Mouse (Mus musculus): ENCODE measurements around the gene Edf1. TPM values are rescaled to one million over a fixed set of nuclear protein-coding genes. Genes with fewer than 3 reads are reported as not detected.
"Not testable (repeated sequence)": the region's sequence is repeated elsewhere in the genome, so short reads cannot be mapped to it uniquely, and the experiment has no call there.

The Edf1 gene
- polyA plus RNA-seq, 1 experiment from 2014 or later, result 373 TPM

GRCm38 (mm10) chr2:25546811-25547491 lies 10.7 kb upstream of the Edf1 start, which contains the start of gene Traf2:
Gene Traf2 (minus strand): TSS chr2:25546940.
- Histone ChIP-seq H3K27me3 (no peaks in the 10 kb centered on the region), H3K36me3 (0 out of 2 replicates have a peak, but pooled peaks cover 5% of the 10 kb centered on the region), H3K9ac (peak within 1 kb of the TSS; percentile 86), H3K4me3 (replicated peaks) (peak within 1 kb of the TSS; percentile 81), H3K9me3 (replicated peaks) (no peaks in the 10 kb centered on the region), H3K4me1 (peaks cover 28% of the 10 kb centered on the region), H3K27ac (peak within 1 kb of the TSS; percentile 82), H3K4me2 (peak within 1 kb of the TSS; percentile 75)
- WGBS, result 3% methylated on average over 48 of the region's 48 CpGs
- ATAC-seq (replicated peaks; ENCODE audit: low FRiP score), result peak; percentile 99

- no peak overlapping the region for H3K4me2 ChIP-seq
- H3K9ac ChIP-seq, result no peak overlapping the region
- no peaks in the 10 kb centered on the region for H3K27me3 ChIP-seq
- H3K4me1 ChIP-seq, result peaks cover 16% of the 10 kb centered on the region
- H3K9me3 ChIP-seq (replicated peaks), result no peaks in the 10 kb centered on the region
- no peak overlapping the region for H3K27ac ChIP-seq
- H3K36me3 ChIP-seq, result 0 out of 2 replicates have a peak, but pooled peaks cover 5% of the 10 kb centered on the region
- no peak overlapping the region for H3K4me3 ChIP-seq (replicated peaks)
- ATAC-seq (replicated peaks; ENCODE audit: low FRiP score), result no peak
- WGBS, result 66% methylated on average over 9 of the region's 9 CpGs
Observed at GRCm38 (mm10) chr2:25549021-25549991, 8.3 kb upstream of the Edf1 start.

- H3K4me3 ChIP-seq (replicated peaks), result no peak overlapping the region
- no peaks in the 10 kb centered on the region for H3K27me3 ChIP-seq
- ATAC-seq (replicated peaks; ENCODE audit: low FRiP score), result no peak
Observed at GRCm38 (mm10) chr2:25551186-25551585, 6.5 kb upstream of the Edf1 start.

GRCm38 (mm10) chr2:25553171-25553786 lies 4.4 kb upstream of the Edf1 start:
- H3K4me2 ChIP-seq; ATAC-seq (replicated peaks; ENCODE audit: low FRiP score); H3K9ac ChIP-seq; H3K9me3 ChIP-seq (replicated peaks); H3K4me3 ChIP-seq (replicated peaks); H3K27me3 ChIP-seq; H3K27ac ChIP-seq; H3K36me3 ChIP-seq: not testable (repeated sequence)
- WGBS, result 89% methylated on average over 4 of the region's 4 CpGs
- peaks cover 13% of the 10 kb centered on the region for H3K4me1 ChIP-seq

More at GRCm38 (mm10) chr2:25551186-25551585, 6.5 kb upstream of the Edf1 start:
- Histone ChIP-seq H3K4me1 (peaks cover under 1% of the 10 kb centered on the region), H3K27ac (no peak overlapping the region), H3K4me2 (no peak overlapping the region), H3K36me3 (no peaks in the 10 kb centered on the region), H3K9ac (no peak overlapping the region), H3K9me3 (replicated peaks) (no peaks in the 10 kb centered on the region)
- 30% methylated on average over 5 of the region's 5 CpGs for WGBS

- H3K9me3 ChIP-seq (replicated peaks); H3K4me3 ChIP-seq (replicated peaks); H3K27ac ChIP-seq; H3K9ac ChIP-seq; H3K4me2 ChIP-seq; H3K27me3 ChIP-seq; H3K36me3 ChIP-seq; ATAC-seq (replicated peaks; ENCODE audit: low FRiP score): not testable (repeated sequence)
- WGBS, result 62% methylated on average over 2 of the region's 2 CpGs
- peaks cover 26% of the 10 kb centered on the region for H3K4me1 ChIP-seq
Observed at GRCm38 (mm10) chr2:25555479-25555878, 2.2 kb upstream of the Edf1 start.

GRCm38 (mm10) chr2:25556296-25556695 lies 1.4 kb upstream of the Edf1 start:
- Histone ChIP-seq H3K4me2 (peak overlapping the region; percentile 82; the same call in 1 of the 2 replicates), H3K9me3 (replicated peaks) (no peaks in the 10 kb centered on the region), H3K27ac (no peak overlapping the region), H3K9ac (no peak overlapping the region), H3K27me3 (no peaks in the 10 kb centered on the region), H3K4me1 (peaks cover 26% of the 10 kb centered on the region), H3K36me3 (peaks cover 15% of the 10 kb centered on the region), H3K4me3 (replicated peaks) (no peak overlapping the region)
- WGBS, result 48% methylated on average over 1 of the region's 1 CpGs
- no peak for ATAC-seq (replicated peaks; ENCODE audit: low FRiP score)

- Histone ChIP-seq H3K9ac (peak overlapping the region; percentile 91), H3K4me2 (peak overlapping the region; percentile 82), H3K4me1 (peaks cover 26% of the 10 kb centered on the region), H3K4me3 (replicated peaks) (peak overlapping the region; percentile 86), H3K27ac (peak overlapping the region; percentile 85), H3K36me3 (peaks cover 32% of the 10 kb centered on the region), H3K27me3 (no peaks in the 10 kb centered on the region), H3K9me3 (replicated peaks) (no peaks in the 10 kb centered on the region)
- WGBS, result under 1% methylated on average over 24 of the region's 24 CpGs
- ATAC-seq (replicated peaks; ENCODE audit: low FRiP score), result no peak; the same call in 1 of the 2 replicates
Observed at GRCm38 (mm10) chr2:25557964-25558360, 315 bp downstream of the Edf1 start.

- no peak overlapping the region for H3K27ac ChIP-seq
- WGBS, result 74% methylated on average over 6 of the region's 6 CpGs
- H3K4me3 ChIP-seq (replicated peaks), result peak overlapping the region; percentile 86
- peak overlapping the region; percentile 91 for H3K9ac ChIP-seq
- no peaks in the 10 kb centered on the region for H3K9me3 ChIP-seq (replicated peaks)
- no peaks in the 10 kb centered on the region for H3K27me3 ChIP-seq
- ATAC-seq (replicated peaks; ENCODE audit: low FRiP score), result no peak
- peaks cover 40% of the 10 kb centered on the region for H3K36me3 ChIP-seq
- H3K4me1 ChIP-seq, result peaks cover 26% of the 10 kb centered on the region
- peak overlapping the region; percentile 82 for H3K4me2 ChIP-seq
Observed at GRCm38 (mm10) chr2:25558774-25559173, 1.1 kb downstream of the Edf1 start.

GRCm38 (mm10) chr2:25560551-25560950 lies 2.9 kb downstream of the Edf1 start:
- Histone ChIP-seq H3K4me2 (no peak overlapping the region), H3K4me1 (peaks cover 26% of the 10 kb centered on the region), H3K27ac (no peak overlapping the region), H3K9ac (no peak overlapping the region), H3K36me3 (peaks cover 58% of the 10 kb centered on the region), H3K4me3 (replicated peaks) (no peak overlapping the region), H3K9me3 (replicated peaks) (no peaks in the 10 kb centered on the region), H3K27me3 (no peaks in the 10 kb centered on the region)
- no peak for ATAC-seq (replicated peaks; ENCODE audit: low FRiP score)
- WGBS, result 90% methylated on average over 8 of the region's 8 CpGs

- 71% methylated on average over 9 of the region's 9 CpGs for WGBS
Observed at GRCm38 (mm10) chr2:25561946-25562345, 4.3 kb downstream of the Edf1 start.

GRCm38 (mm10) chr2:25565741-25566140 lies 8.1 kb downstream of the Edf1 start:
- peaks cover 99% of the 10 kb centered on the region for H3K36me3 ChIP-seq
- no peak overlapping the region for H3K27ac ChIP-seq
- ATAC-seq (replicated peaks; ENCODE audit: low FRiP score), result no peak
- H3K4me1 ChIP-seq, result no peaks in the 10 kb centered on the region
- no peak overlapping the region for H3K4me2 ChIP-seq
- no peak overlapping the region for H3K9ac ChIP-seq
- no peaks in the 10 kb centered on the region for H3K27me3 ChIP-seq
- H3K9me3 ChIP-seq (replicated peaks), result no peaks in the 10 kb centered on the region
- WGBS, result 91% methylated on average over 8 of the region's 8 CpGs
- no peak overlapping the region for H3K4me3 ChIP-seq (replicated peaks)

More at GRCm38 (mm10) chr2:25561946-25562345, 4.3 kb downstream of the Edf1 start:
- no peak for ATAC-seq (replicated peaks; ENCODE audit: low FRiP score)
- Histone ChIP-seq H3K27me3 (no peaks in the 10 kb centered on the region), H3K36me3 (peaks cover 71% of the 10 kb centered on the region), H3K9ac (no peak overlapping the region), H3K9me3 (replicated peaks) (no peaks in the 10 kb centered on the region), H3K4me2 (no peak overlapping the region), H3K4me3 (replicated peaks) (no peak overlapping the region), H3K4me1 (peaks cover 18% of the 10 kb centered on the region), H3K27ac (no peak overlapping the region)

All from kidney, embryonic 15.5 days (tissue).